Mouse (Mus musculus): ENCODE results near the gene Col6a3.

GRCm38 (mm10) chr1:90842789-90843587, 783 bp downstream of the Col6a3 start:
- no peak for TF ChIP-seq GATA1 (IDR thresholded peaks at IDR 0.05; ENCODE audit: borderline replicate concordance, low read length)
- TF ChIP-seq FLI1 (IDR thresholded peaks at IDR 0.05; ENCODE audit: low read length), result no peak

All from megakaryocyte, embryonic 14.5 days (primary cell).